Mouse (Mus musculus) lung, postnatal 25 days (tissue): ENCODE measurements around the gene Ints2.

Experiments used
- DNase-seq: peaks from one replicate; pipeline ENCODE4 v3.0.0; 2022; ENCODE audit warnings: low spot score

The Ints2 gene

GRCm38 (mm10) chr11:86170743-86171142, 86.6 kb downstream of the Ints2 start:
- DNase-seq: no peak
